Mouse (Mus musculus) heart, adult 11 months (tissue): Measurements from ENCODE around the gene Zfp524.

ENCODE experiments used
- DNase-seq: peaks from one replicate; pipeline ENCODE4 v3.0.0; 2022

Gene Zfp524

GRCm38 (mm10) chr7:5051193-5052192 lies 37.3 kb downstream of the Zfp524 start, which contains the start of gene Zfp580:
Gene Zfp580 (plus strand): TSS chr7:5051538.
- DNase-seq, result peak; percentile 98

- DNase-seq, result peak; percentile 85
These were observed 38.2 kb downstream of the Zfp524 start for GRCm38 (mm10) chr7:5052438-5052837.

GRCm38 (mm10) chr7:5052931-5053343 lies 38.7 kb downstream of the Zfp524 start:
- DNase-seq, result peak; percentile 89

DNA sequence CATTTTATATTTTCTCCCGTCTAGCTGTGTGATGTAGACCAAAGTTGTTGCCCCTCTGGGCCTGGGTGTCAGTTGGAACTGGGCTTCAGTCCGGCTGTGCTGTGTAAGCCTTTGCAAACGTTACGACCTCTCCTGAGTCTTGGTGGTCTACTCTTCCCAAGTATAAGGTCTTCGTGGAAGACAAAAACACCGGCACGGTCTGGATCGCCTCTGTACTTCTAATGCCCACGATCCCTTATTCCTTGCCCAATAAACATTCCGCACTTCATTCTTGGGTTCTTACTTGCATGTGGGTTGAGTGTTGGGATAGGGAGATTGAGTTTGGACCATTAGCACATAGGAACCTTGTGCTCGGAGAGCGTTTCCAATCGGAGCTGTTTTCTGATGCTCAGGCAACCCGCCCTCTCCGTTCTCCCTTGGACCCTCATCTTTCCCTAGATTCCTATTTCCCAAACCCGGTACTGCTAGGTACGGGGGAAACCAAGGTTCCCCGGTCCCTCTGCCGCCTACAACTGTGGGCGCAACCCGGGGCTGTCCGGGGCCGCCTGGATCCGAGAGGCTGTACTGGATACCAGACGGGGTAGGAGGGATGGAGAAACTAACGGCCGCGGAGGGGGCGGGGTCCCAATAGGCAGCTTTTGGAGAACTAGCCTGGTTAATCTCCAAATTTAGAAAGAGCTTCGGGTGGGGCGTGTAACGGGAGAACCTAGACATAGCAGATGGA lies 39.4 kb downstream of the Zfp524 start:
- peak; percentile 89 for DNase-seq

DNA sequence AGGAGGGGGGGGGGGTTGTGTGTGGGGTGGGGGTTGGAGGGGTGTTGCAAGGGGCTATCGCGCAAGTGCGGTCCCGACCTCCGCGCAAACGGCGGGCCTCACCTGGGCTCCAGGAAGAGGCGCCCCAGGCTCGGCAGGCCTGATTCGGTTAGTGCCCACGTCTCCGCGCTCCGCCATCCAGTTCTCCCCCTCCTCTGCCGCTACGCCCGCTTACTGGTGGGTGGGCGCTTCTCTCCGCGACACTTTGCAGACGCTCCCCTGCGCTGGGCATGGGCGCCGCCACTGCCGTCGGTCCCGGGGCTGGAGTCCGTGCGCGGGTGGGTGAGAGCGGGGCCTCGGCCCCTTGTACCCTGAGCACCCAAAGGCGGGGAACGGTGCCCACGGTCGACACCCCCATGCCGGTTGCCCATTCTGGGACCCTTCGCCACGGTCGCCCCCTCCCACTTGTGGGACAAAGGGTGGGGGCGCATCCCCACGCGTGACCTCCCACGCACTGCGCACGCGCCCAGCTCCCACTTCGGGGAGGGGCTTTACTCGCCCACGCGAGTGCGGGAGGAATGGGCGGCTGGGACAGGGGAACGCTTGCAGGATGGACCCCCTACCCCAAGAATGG lies 42.5 kb downstream of the Zfp524 start:
- peak; percentile 89 for DNase-seq

- no peak for DNase-seq
These were observed 43.2 kb downstream of the Zfp524 start for GRCm38 (mm10) chr7:5057381-5057780.

GRCm38 (mm10) chr7:5057804-5058203 lies 43.6 kb downstream of the Zfp524 start:
- peak; percentile 94 for DNase-seq

- peak; percentile 84 for DNase-seq
These were observed 44.4 kb downstream of the Zfp524 start for GRCm38 (mm10) chr7:5058631-5059030.

GRCm38 (mm10) chr7:5059421-5059820 lies 45.2 kb downstream of the Zfp524 start:
- DNase-seq, result peak; percentile 94

DNA sequence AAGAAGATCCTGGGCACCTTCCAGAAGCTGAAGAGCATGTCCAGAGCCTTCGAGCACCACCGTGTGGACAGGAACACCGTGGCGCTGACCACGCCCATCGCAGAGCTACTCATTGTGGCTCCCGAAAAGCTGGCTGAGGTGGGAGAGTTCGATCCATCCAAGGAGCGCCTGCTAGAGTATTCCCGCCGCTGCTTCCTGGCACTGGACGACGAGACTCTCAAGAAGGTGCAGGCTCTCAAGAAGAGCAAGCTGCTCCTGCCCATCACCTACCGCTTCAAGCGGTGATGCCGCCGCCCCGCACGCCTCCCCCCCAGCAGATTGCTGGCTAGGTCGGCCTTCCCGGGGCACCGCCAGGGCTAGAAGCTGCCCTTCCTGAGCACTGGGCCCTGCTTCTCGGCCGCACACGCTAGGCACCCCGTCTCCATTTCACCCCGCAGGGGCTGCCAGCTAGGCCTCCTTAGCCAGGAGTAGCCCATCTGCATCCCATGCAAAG lies 46.1 kb downstream of the Zfp524 start:
- DNase-seq, result peak; percentile 98

DNA sequence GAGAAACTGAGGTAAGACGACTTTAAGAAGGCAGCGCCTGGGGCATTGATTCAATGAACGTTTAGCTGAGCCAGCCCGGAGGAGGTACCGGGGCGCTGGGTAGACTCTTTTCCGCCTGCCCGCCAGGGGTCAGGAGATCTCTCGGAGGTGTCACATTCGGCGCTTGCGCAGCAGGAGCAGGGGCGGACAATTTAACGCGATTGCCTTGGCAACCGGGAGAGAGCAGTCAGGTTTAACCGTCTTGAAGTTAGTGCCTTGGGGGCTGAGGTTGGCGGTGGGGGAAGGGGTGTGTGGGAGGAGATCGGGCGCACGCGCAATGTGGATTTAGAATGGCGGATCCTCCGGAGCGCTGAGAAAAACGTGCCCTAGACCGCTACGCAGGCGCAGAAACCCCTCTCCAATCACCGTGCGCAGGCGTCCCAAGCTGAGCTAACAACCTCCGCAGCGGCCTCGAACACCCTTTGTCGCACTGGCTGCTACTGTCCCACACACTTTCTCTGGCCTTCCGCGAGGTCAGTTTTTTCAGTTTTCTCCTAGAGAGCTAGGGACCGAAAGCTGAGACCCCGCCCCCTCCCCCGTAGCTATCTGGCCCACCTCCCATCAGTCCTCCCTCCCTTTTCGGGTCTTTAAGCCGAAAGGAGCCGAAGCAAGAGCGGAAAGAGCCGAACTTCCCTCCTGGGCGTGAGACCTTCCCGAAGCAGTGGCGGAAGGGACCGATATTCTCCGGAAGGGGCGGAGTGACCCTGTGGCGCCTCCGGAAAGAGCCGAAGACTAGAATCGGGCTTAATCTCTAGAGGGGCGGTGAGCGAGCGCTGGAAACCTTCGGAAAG lies 46.9 kb downstream of the Zfp524 start:
- peak; percentile 100 for DNase-seq

DNA sequence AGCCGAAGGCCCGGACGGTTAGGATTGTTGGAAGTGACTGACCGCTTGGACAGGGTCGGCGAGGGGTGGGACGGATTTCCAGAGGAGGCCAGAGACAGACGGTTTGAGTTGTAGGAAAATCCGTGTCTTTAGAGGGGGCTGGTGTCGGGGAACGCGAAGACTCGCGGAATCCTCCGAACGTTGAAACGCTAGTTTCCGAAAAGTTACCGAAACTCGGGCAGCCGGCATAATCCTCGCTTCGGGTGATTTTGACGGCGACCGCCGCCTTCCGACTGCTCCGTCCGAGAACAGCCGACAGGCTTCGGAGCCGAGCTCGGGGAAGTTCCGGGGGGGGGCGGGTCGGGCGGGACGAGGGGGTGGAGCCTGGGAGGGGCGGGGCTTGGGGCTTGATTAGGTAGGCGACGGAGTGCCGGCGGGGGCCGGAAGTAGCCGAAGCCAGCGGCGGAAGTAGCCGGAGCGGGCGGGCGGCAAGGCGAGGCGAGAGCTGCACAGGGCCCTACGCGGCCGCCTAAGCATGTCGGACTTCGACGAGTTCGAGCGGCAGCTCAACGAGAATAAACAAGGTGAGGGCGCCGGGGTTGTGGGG lies 47.7 kb downstream of the Zfp524 start, which contains the start of gene U2af2:
Gene U2af2, plus strand, starts transcription at position 370 of the 586 bp plus-strand sequence.
- peak; percentile 99 for DNase-seq

DNA sequence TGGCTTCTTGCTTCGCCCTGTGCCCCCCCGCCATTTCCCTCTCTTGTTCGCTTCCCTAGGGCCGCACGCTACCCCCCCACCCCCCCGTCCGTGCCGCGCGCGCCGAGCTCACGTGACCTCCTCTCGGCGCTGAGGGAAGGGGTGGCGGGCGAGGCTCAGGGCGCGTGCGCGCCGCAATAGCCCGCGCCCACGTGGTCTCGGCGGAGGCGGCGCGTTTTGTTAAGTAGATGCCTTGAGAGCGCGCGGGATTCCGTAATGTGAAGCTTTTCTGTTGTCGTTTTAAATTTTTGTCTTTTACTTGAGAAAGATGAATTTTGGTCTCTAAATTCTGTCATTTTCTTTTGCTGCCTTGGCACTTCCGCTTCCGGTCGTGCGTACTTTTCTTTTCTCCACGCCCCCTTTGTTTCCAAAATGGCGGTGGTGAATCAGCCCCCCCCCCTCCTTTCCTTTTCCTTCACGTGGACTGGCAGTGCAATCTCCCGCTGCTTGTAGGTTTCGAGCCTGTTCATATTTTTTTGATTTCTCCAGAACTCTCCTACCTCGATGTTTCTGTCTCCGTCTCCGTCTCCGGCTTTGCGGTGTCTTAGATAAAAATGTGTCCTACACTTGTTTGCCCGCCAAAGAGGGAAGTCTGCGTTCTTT lies 48.3 kb downstream of the Zfp524 start:
- no peak for DNase-seq

GRCm38 (mm10) chr7:5064886-5065285 lies 50.7 kb downstream of the Zfp524 start:
- DNase-seq, result no peak
